Mouse (Mus musculus): ENCODE results near the gene Sstr4. TPM values are rescaled to one million over a fixed set of nuclear protein-coding genes. Genes with fewer than 3 reads are reported as not detected.

Sstr4 gene
- polyA plus RNA-seq, 1 experiment from 2014 or later: not detected

DNA sequence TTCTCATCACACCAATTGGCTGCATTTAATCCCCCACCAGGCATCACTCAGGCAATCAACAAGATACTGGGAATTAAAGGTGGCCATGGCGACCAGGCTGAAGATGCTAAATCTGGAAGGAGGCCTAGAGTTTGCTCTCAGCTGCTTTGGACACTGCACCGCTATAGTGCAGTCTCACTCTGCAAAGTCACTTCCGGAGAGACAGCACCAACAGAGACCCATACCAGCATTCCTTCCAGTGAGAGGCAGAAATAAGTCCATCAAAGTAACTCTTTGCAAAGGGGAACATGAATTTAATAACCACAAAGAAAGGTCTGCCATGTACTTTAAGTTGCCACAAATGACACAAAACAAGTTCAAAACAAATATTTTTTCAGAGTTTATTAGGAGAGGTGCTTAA, 41.1 kb downstream of the Sstr4 start:
- 40% methylated on average over 3 of the region's 3 CpGs for WGBS (ENCODE audit: insufficient replicate concordance)
- Histone ChIP-seq H3K9ac (ENCODE audit: low read depth, low read length) (no peak overlapping the region), H3K27me3 (ENCODE audit: control insufficient read depth, insufficient read depth, low read depth, low read length) (no peaks in the 10 kb centered on the region), H3K4me2 (ENCODE audit: low read depth, low read length) (no peak overlapping the region), H3K4me3 (ENCODE audit: low read depth, low read length) (no peak overlapping the region), H3K27ac (ENCODE audit: low read length) (no peak overlapping the region), H3K36me3 (ENCODE audit: control insufficient read depth, insufficient read depth) (no peaks in the 10 kb centered on the region), H3K9me3 (replicated peaks; ENCODE audit: control insufficient read depth, low read length) (no peaks in the 10 kb centered on the region), H3K4me1 (ENCODE audit: control insufficient read depth, low read depth, low read length) (no peaks in the 10 kb centered on the region)
- ATAC-seq (ENCODE audit: low read depth): no peak

- Histone ChIP-seq H3K36me3 (ENCODE audit: control insufficient read depth, insufficient read depth) (no peaks in the 10 kb centered on the region), H3K27me3 (ENCODE audit: control insufficient read depth, insufficient read depth, low read depth, low read length) (no peaks in the 10 kb centered on the region), H3K9ac (ENCODE audit: low read depth, low read length) (no peak overlapping the region), H3K9me3 (replicated peaks; ENCODE audit: control insufficient read depth, low read length) (no peaks in the 10 kb centered on the region), H3K27ac (ENCODE audit: low read length) (no peak overlapping the region; the same call in 1 of the 2 replicates), H3K4me3 (ENCODE audit: low read depth, low read length) (no peak overlapping the region), H3K4me1 (ENCODE audit: control insufficient read depth, low read depth, low read length) (no peaks in the 10 kb centered on the region), H3K4me2 (ENCODE audit: low read depth, low read length) (no peak overlapping the region)
- WGBS (ENCODE audit: insufficient replicate concordance): 25% methylated on average over 3 of the region's 3 CpGs
- no peak for ATAC-seq (ENCODE audit: low read depth)
Observed at GRCm38 (mm10) chr2:148439691-148440276, 44.6 kb downstream of the Sstr4 start.

DNA sequence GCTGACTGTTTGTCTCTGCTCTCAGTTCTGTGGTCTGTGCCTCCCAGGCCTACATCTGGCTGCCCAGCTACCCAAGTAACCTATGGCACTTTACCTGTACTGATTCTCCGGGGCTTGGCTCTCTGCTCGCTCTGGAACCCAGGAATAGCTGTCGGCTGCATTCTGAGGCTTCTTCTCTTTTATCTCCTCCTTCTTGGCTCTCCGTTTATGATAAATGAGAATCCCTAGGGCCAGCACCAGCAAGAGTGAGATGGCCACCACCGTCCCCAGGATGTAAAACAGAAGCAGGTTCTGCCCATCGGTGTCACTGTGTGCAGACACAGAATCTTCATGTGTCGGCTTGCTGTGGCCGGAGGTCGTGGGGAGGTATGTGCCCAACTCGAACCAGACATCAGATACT, 46.3 kb downstream of the Sstr4 start:
- no peaks in the 10 kb centered on the region for H3K36me3 ChIP-seq (ENCODE audit: control insufficient read depth, insufficient read depth)
- peak overlapping the region; percentile 30 for H3K4me3 ChIP-seq (ENCODE audit: low read depth, low read length)
- H3K27ac ChIP-seq (ENCODE audit: low read length): no peak overlapping the region
- no peak overlapping the region for H3K4me2 ChIP-seq (ENCODE audit: low read depth, low read length)
- no peaks in the 10 kb centered on the region for H3K27me3 ChIP-seq (ENCODE audit: control insufficient read depth, insufficient read depth, low read depth, low read length)
- no peaks in the 10 kb centered on the region for H3K4me1 ChIP-seq (ENCODE audit: control insufficient read depth, low read depth, low read length)
- 42% methylated on average over 10 of the region's 10 CpGs for WGBS (ENCODE audit: insufficient replicate concordance)
- H3K9me3 ChIP-seq (replicated peaks; ENCODE audit: control insufficient read depth, low read length): no peaks in the 10 kb centered on the region
- ATAC-seq (ENCODE audit: low read depth): no peak
- no peak overlapping the region for H3K9ac ChIP-seq (ENCODE audit: low read depth, low read length)

- no peaks in the 10 kb centered on the region for H3K9me3 ChIP-seq (replicated peaks; ENCODE audit: control insufficient read depth, low read length)
- no peak overlapping the region for H3K9ac ChIP-seq (ENCODE audit: low read depth, low read length)
- peak overlapping the region; percentile 38 for H3K4me3 ChIP-seq (ENCODE audit: low read depth, low read length)
- WGBS (ENCODE audit: insufficient replicate concordance): 39% methylated on average over 4 of the region's 4 CpGs
- H3K27me3 ChIP-seq (ENCODE audit: control insufficient read depth, insufficient read depth, low read depth, low read length): no peaks in the 10 kb centered on the region
- no peak overlapping the region for H3K27ac ChIP-seq (ENCODE audit: low read length)
- no peak for ATAC-seq (ENCODE audit: low read depth)
- no peak overlapping the region; the same call in 1 of the 2 replicates for H3K4me2 ChIP-seq (ENCODE audit: low read depth, low read length)
- H3K4me1 ChIP-seq (ENCODE audit: control insufficient read depth, low read depth, low read length): no peaks in the 10 kb centered on the region
- no peaks in the 10 kb centered on the region for H3K36me3 ChIP-seq (ENCODE audit: control insufficient read depth, insufficient read depth)
Observed at GRCm38 (mm10) chr2:148442172-148442571, 47.0 kb downstream of the Sstr4 start.

DNA sequence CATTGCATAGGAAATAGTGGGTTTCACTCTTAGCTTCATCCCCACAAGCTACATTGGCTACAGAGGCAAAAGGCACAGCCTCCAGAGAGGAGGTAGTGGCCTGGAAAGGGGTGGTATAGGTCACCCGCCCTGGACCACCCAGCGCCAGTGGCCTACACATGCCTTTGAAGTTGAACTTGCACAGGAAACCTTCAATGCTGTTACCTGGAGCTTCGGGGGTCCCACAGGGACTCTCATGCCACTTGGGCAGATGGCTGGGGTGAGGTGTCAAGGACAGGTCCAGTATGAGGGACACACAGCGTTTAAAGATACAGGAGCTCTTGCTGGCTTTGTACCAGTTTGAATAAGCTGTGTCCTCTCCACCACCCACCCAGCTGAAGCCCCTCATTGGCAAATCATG, 47.6 kb downstream of the Sstr4 start:
- H3K9ac ChIP-seq (ENCODE audit: low read depth, low read length): no peak overlapping the region
- 44% methylated on average over 4 of the region's 4 CpGs for WGBS (ENCODE audit: insufficient replicate concordance)

DNA sequence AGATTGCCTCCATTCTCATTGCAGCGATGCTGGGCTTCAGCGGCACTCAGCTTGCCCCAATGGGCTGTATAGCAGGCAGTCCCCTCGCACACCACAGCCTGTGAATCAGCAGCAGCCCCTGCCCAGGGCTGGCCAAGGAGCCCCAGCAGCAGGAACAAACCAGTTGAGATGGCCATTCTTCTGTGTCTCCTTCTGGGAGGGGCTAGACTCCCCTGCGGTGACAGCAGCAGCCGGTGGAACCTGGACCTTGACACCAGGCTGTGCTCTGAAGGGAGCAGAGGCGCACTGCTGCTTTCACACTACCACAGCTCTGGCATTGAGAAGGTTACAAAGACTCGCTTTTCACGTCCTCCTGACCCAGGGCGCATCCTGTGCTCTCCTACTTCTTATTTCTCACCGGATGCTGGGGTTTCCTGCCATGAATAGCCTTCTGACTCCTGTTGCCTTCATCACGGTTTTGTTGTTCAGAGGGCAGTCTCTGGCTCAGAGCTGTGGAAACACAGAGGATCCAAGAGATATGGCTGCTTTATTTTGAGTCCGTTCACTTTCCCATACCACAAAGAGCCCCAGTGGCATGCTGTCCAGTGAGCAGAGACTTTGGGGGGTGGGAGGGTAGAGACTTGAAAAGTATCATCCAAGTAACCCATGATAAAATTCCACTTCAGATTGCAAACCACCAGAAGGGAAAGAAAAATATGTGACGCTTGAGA, 48.3 kb downstream of the Sstr4 start, which contains the start of gene Cd93:
Gene Cd93 (minus strand): TSS at position 315 of the 710 bp plus-strand sequence.
- H3K4me1 ChIP-seq (ENCODE audit: control insufficient read depth, low read depth, low read length): no peaks in the 10 kb centered on the region
- H3K27me3 ChIP-seq (ENCODE audit: control insufficient read depth, insufficient read depth, low read depth, low read length): no peaks in the 10 kb centered on the region
- no peak within 1 kb of the TSS for H3K9ac ChIP-seq (ENCODE audit: low read depth, low read length)
- peak; percentile 73 for ATAC-seq (ENCODE audit: low read depth)
- no peaks in the 10 kb centered on the region for H3K36me3 ChIP-seq (ENCODE audit: control insufficient read depth, insufficient read depth)
- peak within 1 kb of the TSS; percentile 48; the same call in 1 of the 2 replicates for H3K27ac ChIP-seq (ENCODE audit: low read length)
- WGBS (ENCODE audit: insufficient replicate concordance): 10% methylated on average over 13 of the region's 13 CpGs
- peak within 1 kb of the TSS; percentile 10 for H3K4me2 ChIP-seq (ENCODE audit: low read depth, low read length)
- no peaks in the 10 kb centered on the region for H3K9me3 ChIP-seq (replicated peaks; ENCODE audit: control insufficient read depth, low read length)
- H3K4me3 ChIP-seq (ENCODE audit: low read depth, low read length): peak within 1 kb of the TSS; percentile 38

More for the DNA sequence above, 47.6 kb downstream of the Sstr4 start:
- Histone ChIP-seq H3K4me1 (ENCODE audit: control insufficient read depth, low read depth, low read length) (no peaks in the 10 kb centered on the region), H3K4me2 (ENCODE audit: low read depth, low read length) (peak overlapping the region; percentile 10), H3K9me3 (replicated peaks; ENCODE audit: control insufficient read depth, low read length) (no peaks in the 10 kb centered on the region), H3K27me3 (ENCODE audit: control insufficient read depth, insufficient read depth, low read depth, low read length) (no peaks in the 10 kb centered on the region), H3K4me3 (ENCODE audit: low read depth, low read length) (peak overlapping the region; percentile 38), H3K36me3 (ENCODE audit: control insufficient read depth, insufficient read depth) (no peaks in the 10 kb centered on the region), H3K27ac (ENCODE audit: low read length) (peak overlapping the region; percentile 48; the same call in 1 of the 2 replicates)
- no peak for ATAC-seq (ENCODE audit: low read depth)

- H3K27ac ChIP-seq (ENCODE audit: low read length): no peak overlapping the region
- no peak overlapping the region for H3K4me3 ChIP-seq (ENCODE audit: low read depth, low read length)
- no peak for ATAC-seq (ENCODE audit: low read depth)
- H3K27me3 ChIP-seq (ENCODE audit: control insufficient read depth, insufficient read depth, low read depth, low read length): no peaks in the 10 kb centered on the region
- H3K4me2 ChIP-seq (ENCODE audit: low read depth, low read length): no peak overlapping the region
- no peak overlapping the region for H3K9ac ChIP-seq (ENCODE audit: low read depth, low read length)
- no peaks in the 10 kb centered on the region for H3K4me1 ChIP-seq (ENCODE audit: control insufficient read depth, low read depth, low read length)
- H3K9me3 ChIP-seq (replicated peaks; ENCODE audit: control insufficient read depth, low read length): no peaks in the 10 kb centered on the region
- no peaks in the 10 kb centered on the region for H3K36me3 ChIP-seq (ENCODE audit: control insufficient read depth, insufficient read depth)
- WGBS (ENCODE audit: insufficient replicate concordance): 29% methylated on average over 1 of the region's 1 CpGs
Observed at GRCm38 (mm10) chr2:148444472-148444871, 49.3 kb downstream of the Sstr4 start.

DNA sequence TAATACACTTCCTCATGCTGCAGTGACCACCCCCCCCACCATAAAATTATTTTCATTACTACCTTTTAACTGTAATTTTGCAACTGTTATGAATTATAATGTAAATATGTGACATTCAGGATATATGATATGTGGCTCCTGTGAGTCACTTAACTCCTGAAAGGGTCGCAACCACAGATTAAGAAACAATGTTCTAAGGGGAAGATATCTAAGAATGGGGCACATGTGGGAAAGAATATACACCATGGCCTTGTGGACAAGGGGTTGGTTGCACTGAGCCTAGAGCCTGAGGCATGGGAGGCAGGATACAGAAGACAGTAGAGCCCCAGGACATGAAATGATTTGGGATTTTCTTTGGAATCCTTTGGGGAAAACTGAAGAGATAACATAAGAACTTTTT, 50.5 kb downstream of the Sstr4 start:
- ATAC-seq (ENCODE audit: low read depth): no peak

More for the DNA sequence above, 50.5 kb downstream of the Sstr4 start:
- no peak overlapping the region for H3K4me3 ChIP-seq (ENCODE audit: low read depth, low read length)
- no peaks in the 10 kb centered on the region for H3K36me3 ChIP-seq (ENCODE audit: control insufficient read depth, insufficient read depth)
- H3K4me1 ChIP-seq (ENCODE audit: control insufficient read depth, low read depth, low read length): no peaks in the 10 kb centered on the region
- H3K4me2 ChIP-seq (ENCODE audit: low read depth, low read length): no peak overlapping the region
- no peak overlapping the region for H3K27ac ChIP-seq (ENCODE audit: low read length)
- H3K9me3 ChIP-seq (replicated peaks; ENCODE audit: control insufficient read depth, low read length): no peaks in the 10 kb centered on the region
- no peak overlapping the region for H3K9ac ChIP-seq (ENCODE audit: low read depth, low read length)
- WGBS (ENCODE audit: insufficient replicate concordance): 59% methylated on average over 1 of the region's 1 CpGs
- H3K27me3 ChIP-seq (ENCODE audit: control insufficient read depth, insufficient read depth, low read depth, low read length): no peaks in the 10 kb centered on the region
